Mouse (Mus musculus): Measurements from ENCODE around the gene Gm49322. TPM values are rescaled to one million over a fixed set of nuclear protein-coding genes. Genes with fewer than 3 reads are reported as not detected.

The Gm49322 gene
- total RNA-seq, 2 experiments from 2014 or later: 3.0 to 4.5 TPM

- no peak for TF ChIP-seq CTCF (conservative IDR thresholded peaks at IDR 0.05)
- DNase-seq (ENCODE audit: low spot score in 2 of 2): no peak
- H3K27ac ChIP-seq: no peak overlapping the region
- H3K4me3 ChIP-seq: no peak overlapping the region
Observed at GRCm38 (mm10) chr10:80608435-80608834, 2.6 kb downstream of the Gm49322 start.

DNA sequence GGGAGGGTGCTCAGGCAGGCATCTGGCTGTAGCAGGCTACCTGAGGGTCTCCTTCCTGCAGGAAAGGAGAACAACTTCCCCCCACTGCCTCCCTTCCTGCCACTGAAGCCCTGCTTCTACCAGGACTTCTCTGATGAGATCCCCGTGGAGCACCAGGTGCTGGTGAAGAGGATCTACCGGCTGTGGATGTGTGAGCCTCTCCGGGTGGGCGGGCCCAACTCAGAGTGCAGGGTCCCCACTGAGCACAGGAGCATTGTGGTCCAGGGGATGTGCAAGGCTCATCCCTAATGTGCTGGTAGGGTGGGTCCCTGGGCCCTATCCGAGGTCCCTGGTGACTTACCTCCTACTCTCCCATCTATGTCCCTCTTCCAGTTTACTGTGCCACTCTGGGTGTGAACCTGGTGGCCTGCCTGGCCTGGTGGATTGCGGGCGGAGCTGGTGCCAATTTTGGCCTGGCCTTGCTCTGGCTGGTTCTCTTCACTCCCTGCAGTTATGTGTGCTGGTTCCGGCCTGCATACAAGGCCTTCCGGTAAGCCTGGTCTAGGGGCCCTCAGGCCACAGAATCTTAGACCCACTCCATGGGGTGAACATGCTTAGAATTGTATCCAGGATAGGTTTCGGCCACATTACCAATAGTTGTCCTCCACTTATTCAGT is 3.6 kb downstream of the Gm49322 start:
- H3K27ac ChIP-seq: no peak overlapping the region
- TF ChIP-seq CTCF (conservative IDR thresholded peaks at IDR 0.05): no peak
- DNase-seq (ENCODE audit: low spot score in 2 of 2): no peak
- no peak overlapping the region for H3K4me3 ChIP-seq

DNA sequence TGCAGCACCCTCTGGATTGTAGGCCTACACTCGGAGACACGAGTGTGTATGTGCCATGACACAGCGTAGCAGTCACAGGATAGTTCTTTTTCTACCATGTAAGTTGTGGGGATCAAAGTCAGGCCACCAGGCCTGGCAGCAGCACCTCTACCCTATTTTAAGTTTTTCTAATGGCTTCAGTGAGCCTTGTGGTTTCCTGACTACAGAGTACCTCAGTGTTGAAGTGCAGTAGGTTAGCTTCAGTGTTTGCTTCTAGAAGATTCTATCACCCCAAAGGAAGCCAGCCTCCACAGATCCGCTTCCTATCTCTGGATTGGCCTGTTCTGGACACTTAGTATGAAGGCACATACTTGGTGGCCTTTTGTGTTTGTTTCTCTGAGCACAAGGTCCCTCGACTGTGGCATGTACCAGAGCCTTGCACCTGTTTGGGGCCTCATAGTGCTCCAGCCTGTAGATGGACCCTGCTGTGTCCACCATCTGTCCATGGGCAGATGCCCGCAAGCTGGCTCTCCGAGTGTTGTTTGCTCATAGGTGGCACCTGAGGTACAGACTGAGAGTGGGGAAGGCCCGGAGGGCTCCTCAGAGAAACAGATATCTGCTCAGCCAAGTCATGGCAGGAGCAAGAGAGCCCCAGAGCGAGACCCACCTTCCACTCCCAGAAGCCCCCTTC is 4.4 kb downstream of the Gm49322 start:
- no peak for TF ChIP-seq CTCF (conservative IDR thresholded peaks at IDR 0.05)
- no peak overlapping the region for H3K4me3 ChIP-seq
- no peak overlapping the region for H3K27ac ChIP-seq
- DNase-seq (ENCODE audit: low spot score in 2 of 2): no peak

- Histone ChIP-seq H3K4me3 (no peak overlapping the region), H3K27ac (no peak overlapping the region)
- peak; percentile 92 for TF ChIP-seq CTCF (conservative IDR thresholded peaks at IDR 0.05)
- peak in 1 of 2 experiments; percentile 48 for DNase-seq (ENCODE audit: low spot score in 2 of 2)
Observed at GRCm38 (mm10) chr10:80611024-80611423, 5.2 kb downstream of the Gm49322 start.

DNA sequence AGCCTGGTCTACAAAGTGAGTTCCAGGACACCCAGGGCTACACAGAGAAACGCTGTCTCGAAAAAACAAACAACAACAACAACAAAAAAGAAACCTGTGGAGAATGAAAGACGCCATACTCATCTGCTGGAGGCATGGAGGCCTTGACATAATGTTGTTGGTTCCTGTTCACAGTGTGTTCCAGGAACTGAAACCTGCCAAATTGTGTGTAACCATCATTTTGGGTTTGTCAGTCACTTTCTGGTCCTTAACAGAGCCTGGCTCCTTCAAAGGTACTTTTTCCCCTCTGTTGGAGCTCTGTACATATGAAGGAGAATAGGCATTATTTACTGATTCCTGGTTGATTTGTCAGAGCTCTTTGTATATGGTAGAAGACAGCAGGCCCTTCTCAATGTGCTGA is 6.1 kb downstream of the Gm49322 start:
- TF ChIP-seq CTCF (conservative IDR thresholded peaks at IDR 0.05): no peak
- no peak overlapping the region for H3K4me3 ChIP-seq
- DNase-seq (ENCODE audit: low spot score in 2 of 2): no peak
- no peak overlapping the region for H3K27ac ChIP-seq

DNA sequence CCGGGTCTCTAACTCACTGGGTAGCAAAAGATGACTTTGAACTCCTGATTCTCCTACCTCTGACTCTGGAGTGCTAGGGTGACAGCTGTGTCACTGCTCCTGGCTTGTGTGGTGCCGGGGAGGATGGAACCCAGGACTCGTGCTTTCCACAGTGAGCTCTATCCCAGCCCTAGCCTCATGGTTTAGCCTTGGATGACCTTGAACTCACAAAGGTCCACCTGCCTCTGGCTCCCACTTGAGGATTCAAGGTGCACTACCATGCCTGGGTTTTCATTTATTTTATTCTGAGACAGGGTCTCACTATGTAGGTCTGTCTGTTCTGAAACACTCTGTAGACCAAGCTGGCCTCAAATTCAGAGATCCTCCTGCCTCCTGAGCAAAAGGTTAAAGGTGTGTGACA is 8.0 kb downstream of the Gm49322 start:
- no peak overlapping the region for H3K27ac ChIP-seq
- no peak for DNase-seq (ENCODE audit: low spot score in 2 of 2)
- 0 out of 2 replicates have a peak, but pooled peaks have one; percentile 9 for TF ChIP-seq CTCF (conservative IDR thresholded peaks at IDR 0.05)
- no peak overlapping the region for H3K4me3 ChIP-seq

GRCm38 (mm10) chr10:80614351-80614750 is 8.5 kb downstream of the Gm49322 start:
- Histone ChIP-seq H3K4me3 (no peak overlapping the region), H3K27ac (no peak overlapping the region)
- TF ChIP-seq CTCF (conservative IDR thresholded peaks at IDR 0.05): no peak
- no peak for DNase-seq (ENCODE audit: low spot score in 2 of 2)

- DNase-seq (ENCODE audit: low spot score in 2 of 2): no peak
- Histone ChIP-seq H3K4me3 (no peak overlapping the region), H3K27ac (no peak overlapping the region)
- TF ChIP-seq CTCF (conservative IDR thresholded peaks at IDR 0.05): no peak
Observed at GRCm38 (mm10) chr10:80618181-80618580, 12.4 kb downstream of the Gm49322 start.

DNA sequence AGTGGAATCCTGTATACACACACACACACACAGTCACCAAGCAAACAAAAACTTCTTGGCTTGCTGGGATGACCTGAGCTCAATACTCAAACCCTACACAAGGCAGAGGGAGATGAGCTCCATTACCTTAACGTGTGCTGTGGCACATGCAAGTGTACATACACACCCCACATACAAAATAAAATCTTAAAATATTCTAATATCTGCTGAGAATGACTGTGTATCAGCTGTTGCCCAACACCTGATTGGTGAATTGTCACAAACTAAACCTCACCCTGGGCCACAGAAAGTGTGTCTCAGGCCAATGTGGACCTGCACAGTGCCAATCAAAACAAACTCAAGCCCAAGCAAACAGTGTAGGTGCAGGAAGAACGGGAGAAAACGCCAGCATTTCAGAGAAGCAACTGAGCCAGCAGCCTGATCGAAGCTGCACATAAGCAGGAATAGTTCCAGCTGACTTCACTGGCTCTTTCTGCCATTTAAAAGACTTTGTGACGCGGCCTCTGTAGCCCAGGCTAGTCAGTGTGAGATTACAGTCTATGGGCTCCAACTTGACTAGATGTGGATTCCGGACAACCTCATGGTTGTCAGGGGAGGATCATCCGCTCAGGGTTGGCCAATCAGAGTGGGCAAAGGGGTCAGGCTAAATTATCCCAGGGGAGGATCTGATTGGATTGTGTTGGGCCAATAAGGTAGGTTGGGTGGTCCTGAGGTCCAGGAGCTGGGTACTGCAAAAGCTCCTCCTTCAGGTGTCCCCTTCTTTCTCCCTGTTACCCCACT is 13.8 kb downstream of the Gm49322 start:
- H3K4me3 ChIP-seq: no peak overlapping the region
- TF ChIP-seq CTCF (conservative IDR thresholded peaks at IDR 0.05): no peak
- no peak overlapping the region for H3K27ac ChIP-seq
- DNase-seq (ENCODE audit: low spot score in 2 of 2): no peak

- no peak for DNase-seq (ENCODE audit: low spot score in 2 of 2)
- no peak for TF ChIP-seq CTCF (conservative IDR thresholded peaks at IDR 0.05)
- Histone ChIP-seq H3K27ac (no peak overlapping the region), H3K4me3 (no peak overlapping the region)
Observed at GRCm38 (mm10) chr10:80620365-80620764, 14.5 kb downstream of the Gm49322 start.

DNA sequence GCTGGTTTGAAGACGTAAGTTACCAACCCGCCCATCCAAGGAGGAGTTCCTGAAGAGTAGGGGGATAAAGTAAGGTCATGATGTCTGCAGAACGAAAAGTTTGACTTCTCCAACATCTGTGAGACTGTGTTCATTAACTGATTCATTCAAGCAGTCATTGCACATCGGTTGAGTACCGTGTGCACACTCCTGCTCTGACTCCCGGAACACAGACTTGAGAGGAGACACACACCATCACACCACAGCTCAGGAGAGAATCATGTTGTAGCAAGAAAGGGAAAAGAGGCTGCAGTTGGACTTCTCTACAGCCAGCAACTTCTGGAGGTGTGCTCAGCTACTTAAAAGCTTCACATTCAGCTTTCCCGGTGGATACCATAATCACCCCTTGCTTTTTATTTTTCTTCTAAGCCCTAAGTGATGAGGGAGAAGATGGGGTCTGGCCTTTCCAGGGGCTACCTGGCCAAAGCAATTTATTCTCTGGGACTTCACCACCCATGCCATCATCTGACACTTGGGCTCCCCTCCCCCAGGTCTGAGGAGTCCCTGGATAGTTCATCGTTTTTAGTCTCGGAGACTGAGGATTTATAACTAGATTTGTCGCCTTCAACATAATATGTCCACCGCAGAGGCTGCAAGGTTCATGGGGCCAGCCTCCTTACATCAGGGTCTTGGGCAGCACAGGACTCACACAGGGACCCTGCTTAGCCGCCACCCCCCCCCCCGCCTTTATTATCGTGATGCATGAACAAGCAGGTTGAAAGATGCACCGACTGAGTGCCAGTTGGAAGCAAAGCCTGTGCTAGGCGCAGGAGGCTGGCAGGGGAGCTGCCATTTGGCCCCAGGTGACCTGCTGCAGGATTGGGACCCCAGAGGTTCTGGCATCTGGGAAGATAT is 15.2 kb downstream of the Gm49322 start:
- Histone ChIP-seq H3K27ac (peak overlapping the region; percentile 98), H3K4me3 (peak overlapping the region; percentile 89)
- TF ChIP-seq CTCF (conservative IDR thresholded peaks at IDR 0.05): no peak
- no peak for DNase-seq (ENCODE audit: low spot score in 2 of 2)

- DNase-seq (ENCODE audit: low spot score in 2 of 2): no peak
- Histone ChIP-seq H3K27ac (peak overlapping the region; percentile 98), H3K4me3 (peak overlapping the region; percentile 89)
- TF ChIP-seq CTCF (conservative IDR thresholded peaks at IDR 0.05): 0 out of 2 replicates have a peak, but pooled peaks have one; percentile 7
Observed at GRCm38 (mm10) chr10:80621690-80621939, 15.8 kb downstream of the Gm49322 start.

Measured in layer of hippocampus, adult 2 months (tissue).